Mouse (Mus musculus) lung, postnatal 36 days (tissue): ENCODE results near the gene Htr6.

ENCODE experiments used
- DNase-seq: peaks from one replicate; pipeline ENCODE4 v3.0.0; 2022; ENCODE audit warnings: mixed read lengths

Htr6 gene

DNA sequence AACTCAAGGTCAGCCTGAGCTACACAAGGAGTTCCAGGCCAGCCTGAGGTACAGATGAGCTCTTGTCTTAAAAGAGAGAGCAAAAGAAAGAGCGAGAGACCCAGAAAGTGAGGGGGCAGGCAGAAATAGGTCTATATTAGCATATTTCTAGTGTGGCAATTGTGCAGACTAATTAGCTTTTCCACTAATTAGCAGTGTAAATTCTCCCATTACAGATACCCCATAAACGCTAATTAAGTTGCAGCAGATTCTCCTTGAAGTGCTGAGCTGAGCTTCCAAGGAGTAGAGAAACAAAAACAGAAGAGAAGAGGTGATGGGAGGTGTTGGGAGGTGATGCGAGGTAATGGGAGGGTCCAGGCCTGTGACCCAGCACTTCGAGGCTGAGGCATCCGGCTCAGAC, 32.8 kb downstream of the Htr6 start:
- no peak for DNase-seq

DNA sequence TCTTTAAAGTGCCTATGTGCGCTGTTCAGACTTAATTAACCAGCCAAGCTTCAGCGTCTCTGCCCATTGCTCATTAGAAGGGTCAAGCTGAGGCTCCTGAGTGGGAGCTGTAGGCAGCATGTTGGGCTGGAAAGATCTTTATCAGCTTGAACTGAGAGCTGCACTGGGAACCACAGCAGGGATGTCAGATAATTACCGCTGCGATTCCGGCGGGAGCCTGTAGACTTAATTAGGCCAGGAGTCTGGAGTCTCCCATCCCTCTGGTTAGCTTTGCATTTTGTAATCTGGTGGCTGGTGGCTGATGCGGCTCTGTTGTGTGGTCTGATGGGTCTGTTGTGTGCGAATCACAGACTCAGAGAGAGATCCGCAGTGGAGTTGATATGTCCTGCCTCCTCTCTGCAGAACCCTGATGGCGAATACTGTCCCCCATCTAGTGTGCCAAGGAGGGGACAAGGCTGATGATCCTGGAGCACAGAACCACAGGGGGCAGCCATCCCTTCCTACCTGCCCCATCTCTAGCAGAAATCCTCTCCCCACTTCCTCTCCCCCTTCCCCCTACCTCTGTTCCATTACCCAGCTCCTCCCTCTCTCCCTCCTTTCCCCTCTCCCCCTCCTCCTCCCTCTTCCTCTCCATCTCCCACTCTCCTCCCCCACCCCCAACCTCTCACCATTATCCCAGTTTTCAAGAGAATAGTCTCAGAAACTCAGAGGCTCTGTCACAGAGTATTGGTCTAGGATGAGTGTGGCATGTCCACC, 35.1 kb downstream of the Htr6 start:
- no peak for DNase-seq

DNA sequence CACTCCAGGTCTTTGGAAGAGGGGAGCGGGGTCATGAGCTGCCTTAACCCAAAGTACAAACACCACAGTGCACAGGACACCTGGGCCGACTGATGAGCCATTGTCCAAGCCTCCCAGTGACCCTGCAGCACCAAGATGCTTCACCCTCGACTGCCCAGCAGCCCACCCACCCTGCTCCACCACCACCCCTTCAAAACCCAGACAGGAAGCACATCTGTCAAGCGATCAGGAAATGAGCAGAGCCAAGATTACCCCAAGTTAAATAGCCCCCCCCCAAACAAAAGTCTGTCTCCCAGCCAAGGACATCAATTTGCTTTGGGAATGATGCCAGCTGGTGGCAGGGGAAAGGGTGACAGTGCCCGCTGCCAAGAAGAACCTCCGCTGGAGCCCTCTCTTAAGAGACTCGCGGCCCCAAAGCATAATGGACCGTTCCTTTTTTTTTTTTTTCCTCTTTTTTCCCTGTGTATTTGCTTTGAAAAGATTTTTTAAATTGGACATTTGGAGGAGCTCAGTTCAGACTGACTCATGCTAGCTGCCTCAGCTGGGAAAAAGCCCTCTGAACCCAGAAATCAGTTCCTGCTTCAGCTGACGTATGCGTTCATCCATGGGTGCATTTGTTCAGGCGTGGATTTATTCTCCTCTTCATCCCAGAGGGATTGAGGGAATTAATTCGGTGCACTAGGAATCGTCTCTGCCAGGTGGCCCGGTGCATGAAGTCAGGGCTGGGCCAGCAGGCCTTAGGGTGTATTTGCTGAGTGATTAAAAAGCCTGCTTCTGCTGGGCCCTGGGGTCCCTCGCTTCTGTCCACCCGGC, 37.4 kb downstream of the Htr6 start:
- DNase-seq, result peak; percentile 12

DNA sequence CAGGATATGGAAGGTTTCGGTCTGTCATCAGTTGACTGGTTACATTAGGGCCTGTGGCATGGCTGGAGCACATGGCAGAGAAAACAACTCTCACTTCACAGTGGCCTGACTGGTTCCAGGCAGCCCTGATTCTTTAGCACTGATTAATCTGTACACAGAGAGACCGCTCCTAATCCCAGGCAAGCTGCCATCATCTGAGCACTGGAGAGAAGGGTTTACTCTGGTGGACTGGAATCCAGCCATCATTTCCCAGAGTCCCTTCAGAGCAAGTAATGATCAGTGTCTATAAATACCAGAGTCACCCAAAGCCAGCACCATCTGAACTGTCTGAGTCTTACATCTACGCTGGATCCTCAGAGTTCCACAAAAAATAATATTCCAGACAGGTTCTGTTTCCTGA, 39.6 kb downstream of the Htr6 start:
- DNase-seq, result no peak

DNA sequence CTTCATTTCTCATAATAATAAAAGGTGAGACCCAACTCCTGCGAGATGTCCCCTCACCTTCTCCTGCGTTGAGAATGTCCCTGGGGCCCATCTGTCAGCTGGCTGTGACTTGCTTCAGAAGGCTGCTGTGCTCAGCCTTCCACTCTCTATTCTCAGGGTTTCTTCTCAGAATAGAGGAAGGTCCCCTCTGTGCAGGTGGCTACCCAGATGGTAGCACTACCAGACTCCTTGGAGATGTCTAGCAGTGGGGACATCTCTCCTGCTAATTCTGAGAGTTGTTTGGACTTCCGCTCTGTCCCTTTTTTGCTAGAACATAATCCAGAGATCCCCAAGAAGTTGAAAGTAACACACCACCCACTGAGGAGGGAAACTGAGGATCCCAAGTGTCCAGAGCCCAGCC, 40.4 kb downstream of the Htr6 start:
- no peak for DNase-seq

DNA sequence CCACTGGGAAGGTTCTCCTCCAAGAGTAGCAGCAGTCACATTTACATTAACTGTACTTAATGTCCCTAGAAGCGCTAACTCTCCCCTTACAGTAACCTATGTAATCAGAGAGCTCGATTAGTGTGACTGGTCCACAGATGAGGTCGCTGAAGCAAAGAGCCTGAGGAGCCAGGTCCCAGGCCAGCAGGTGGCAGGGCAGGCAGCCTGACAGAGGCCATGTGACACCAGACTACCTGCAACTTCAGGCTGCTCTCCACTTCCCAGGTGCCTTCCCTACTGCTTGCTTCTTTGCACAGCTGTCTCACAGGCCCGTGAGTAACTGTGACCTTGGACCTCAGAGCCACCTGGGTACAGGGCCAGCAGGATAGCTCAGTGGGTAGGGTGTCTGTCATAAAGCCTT, 40.8 kb downstream of the Htr6 start:
- DNase-seq, result peak; percentile 9

DNA sequence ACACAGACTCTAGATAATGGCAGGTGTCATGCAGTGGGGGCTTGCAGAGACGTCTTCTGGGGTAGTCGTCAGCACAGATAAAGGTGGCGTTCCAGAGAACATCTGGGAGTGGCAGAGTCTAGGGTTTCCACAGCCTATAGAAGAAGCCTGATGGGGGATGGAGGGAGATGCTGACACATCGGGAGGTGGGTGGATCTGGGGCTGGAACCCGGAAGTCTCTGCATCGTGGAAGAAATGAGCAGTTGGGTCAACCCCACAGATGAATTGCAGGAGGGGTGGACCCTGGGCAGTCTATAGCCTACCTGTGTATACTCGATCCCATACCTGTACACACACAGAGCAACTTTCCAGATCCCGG, 41.4 kb downstream of the Htr6 start:
- DNase-seq, result no peak

DNA sequence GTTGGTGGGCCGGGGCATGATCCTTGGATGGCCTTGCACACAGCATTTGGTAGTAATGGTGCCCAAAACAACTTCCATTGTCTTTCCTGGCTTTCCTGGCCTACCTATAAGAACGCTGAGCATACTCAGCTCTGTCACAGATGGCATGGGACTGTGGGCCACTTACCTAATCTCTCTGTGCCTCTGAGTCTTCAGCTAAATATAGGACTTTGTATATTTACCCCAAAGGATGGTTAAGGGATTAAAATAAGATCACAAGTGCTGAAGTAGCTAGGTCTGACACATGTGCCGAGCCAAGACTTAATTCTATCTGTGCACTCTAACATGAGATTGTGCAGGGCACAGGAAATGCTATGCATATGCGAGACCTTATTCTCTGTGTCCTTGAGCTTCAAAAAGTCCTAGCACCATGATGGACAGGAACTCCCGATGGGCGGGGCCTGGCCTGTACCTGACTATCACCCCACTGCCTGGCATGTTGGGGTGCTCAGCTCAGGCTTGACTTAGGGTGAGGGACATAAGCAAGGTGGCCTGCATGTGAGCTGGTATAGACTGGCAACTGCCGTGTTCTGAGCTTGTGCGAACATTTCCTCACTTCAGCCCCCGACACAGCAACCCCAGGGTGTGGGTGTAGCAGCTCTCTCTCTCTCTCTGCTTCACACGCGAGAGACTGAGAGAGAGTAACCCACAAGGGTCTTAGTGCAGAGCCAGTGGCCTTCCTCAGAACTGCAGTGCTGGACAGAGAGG, 41.9 kb downstream of the Htr6 start:
- DNase-seq, result no peak

DNA sequence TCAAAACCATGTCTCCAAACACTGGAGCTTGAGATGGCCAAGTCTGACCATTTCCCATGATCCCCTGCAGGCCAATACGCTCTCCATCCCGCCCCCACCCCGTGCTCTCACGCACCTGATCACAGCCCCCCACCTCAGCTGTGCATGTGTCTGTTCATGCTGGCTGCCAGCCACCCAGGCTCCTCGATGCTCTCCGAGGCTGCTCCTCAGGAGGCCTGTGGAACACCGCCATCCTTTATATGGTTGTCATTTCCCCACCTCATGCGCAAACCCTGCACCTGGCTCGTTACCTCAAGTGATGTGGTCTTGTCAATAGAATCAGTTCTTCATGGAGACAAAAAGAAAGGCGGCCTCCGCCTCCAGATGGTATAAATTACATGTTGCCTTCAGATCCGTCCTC, 42.8 kb downstream of the Htr6 start:
- no peak for DNase-seq

DNA sequence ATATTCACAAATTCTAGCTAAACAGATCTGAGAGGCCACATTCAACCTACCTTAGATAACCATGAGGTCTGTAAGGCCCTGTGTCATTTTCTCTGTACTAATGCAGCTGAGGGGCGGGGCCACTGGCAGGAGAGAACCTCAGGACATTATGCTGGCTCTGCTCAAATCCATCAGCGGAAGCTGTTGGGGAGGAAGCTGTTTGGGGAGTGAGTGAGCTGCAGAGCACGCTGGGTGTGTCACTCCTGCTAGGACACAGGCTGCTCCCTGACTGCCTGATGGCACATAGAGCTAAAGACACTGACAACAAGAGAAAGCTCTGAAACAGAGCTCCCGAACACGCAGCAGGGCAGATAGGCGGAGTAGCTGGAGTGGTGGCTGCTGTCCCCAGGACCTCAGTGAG, 44.7 kb downstream of the Htr6 start:
- DNase-seq, result no peak

DNA sequence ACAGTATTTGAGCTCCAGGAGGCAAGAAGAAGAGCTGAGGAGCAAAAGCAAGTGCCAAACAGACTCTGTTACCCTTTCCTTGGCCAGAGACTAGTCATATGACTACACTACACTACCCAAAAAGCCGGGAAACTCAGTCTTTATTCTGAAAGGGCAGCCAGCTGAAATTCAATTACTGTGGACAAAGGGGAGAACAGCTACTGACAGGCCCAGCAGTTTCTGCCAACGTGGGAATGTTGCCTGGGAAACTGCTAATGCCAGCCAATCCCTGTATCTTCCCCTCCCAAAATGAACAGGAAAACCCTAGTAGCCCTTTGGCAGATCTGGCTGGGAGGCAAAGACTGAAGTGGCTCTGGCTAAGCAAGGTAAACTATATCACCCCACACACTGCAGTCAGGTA, 51.0 kb downstream of the Htr6 start:
- no peak for DNase-seq

DNA sequence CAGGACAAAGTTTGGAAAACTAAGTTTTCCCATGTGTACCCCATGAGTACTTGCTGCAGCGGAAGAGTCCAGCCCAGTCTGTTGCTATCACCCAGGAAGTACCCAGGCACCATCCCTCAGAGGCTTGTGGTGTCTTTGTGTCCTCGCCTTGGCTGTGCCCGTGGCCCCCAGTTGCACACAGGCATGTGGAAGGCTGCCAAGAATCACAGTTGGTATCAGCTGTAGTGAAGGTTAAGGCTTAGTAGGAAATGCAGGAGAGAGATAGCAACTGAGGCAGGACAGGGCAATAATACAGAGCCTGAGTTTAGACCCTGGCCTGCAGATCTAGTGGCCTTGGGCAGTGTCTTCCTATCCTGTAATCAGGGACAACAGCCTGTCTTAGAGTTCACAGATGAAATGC, 55.0 kb downstream of the Htr6 start:
- no peak for DNase-seq

DNA sequence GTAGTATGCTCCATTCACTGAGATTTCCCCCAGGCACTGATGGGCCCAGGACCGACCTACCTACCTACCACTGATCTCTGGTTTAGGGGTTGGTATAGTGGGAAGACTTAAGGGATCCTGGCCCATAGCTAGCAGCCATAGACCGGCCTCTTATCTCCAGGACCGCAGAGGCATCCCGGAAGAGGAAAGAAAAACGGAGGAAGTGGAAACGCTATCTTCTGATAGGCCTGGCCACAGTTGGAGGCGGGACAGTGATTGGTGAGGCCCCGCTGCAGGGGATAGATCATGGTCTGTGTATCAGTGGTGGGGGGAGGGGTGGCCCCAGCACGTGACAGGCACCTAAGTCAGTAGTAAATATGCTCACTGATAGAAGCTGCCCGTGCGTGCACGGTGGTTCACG, 56.0 kb downstream of the Htr6 start:
- no peak for DNase-seq

DNA sequence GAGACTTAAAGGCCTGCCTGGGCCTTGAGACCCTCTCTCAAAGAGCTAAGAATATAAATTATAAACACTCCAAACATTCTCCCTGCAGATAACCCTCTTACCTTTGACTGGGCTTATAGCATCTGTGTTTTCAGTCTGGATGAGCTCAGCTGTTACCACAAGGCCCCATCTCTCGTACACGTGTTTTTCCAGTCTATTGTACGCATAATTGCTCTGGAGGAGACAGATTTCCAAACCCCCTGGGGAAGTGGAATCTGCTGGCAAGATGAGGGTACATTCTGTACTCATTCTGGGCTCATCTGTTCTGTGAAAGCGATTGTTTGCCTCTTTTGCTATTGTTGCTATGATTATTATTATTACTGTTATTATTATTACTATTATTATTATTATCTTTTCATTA, 56.4 kb downstream of the Htr6 start:
- DNase-seq, result no peak

DNA sequence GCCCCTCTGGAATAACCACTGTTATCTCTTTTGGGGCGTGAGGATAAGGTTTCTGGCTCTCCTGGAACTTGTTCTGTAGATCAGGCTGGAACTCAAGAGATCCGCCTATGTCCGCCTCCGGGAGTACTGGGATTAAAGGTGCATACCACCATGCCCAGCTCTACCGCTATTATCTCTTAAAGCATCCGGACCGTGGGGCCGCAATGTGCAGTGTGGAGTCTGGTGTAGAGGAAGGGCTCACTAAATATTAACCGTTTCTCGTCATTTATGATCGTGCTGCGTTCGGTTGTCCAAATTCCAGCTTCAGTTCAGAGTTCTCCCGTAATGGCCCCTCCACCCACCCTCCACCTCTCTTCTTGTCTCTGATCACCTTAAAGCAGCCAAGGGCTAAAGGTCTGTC, 57.0 kb downstream of the Htr6 start:
- no peak for DNase-seq

DNA sequence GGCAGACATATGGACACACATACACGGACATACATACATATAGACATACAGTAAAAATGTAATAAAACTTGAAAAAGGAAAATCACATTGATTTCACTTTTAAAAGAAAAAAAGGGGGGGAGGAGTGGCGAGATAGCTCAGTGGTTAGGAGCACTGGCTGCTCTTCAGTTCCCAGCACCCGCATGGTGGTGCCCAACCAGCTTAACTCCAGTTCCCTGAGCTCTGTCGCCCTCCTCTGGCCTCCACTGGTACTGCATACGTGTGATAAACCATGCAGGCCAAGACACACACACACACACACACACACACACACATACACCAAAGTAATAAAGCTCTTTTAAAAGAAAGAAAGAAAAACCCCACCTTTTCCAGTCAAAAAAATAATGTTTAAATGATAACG, 60.6 kb downstream of the Htr6 start:
- no peak for DNase-seq

DNA sequence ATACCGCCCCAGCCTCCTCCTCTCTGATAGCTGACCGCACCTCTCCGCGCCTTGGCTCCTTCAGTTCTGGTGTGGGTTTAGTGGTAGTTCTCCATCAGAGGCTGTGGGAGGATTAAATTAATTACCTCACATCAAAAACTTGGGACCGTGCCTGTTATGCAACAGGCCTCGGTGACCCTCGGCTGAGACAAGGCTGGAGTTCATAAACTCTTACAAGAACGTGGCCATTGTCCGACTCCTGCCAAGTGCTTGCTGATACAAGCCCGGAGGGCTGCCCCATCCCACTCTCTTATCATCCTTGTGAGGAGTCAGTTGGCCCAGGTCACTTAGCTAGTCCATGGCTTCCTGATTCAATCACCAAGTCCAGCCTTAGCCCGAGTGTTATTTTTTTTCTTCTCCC, 62.1 kb downstream of the Htr6 start:
- no peak for DNase-seq

DNA sequence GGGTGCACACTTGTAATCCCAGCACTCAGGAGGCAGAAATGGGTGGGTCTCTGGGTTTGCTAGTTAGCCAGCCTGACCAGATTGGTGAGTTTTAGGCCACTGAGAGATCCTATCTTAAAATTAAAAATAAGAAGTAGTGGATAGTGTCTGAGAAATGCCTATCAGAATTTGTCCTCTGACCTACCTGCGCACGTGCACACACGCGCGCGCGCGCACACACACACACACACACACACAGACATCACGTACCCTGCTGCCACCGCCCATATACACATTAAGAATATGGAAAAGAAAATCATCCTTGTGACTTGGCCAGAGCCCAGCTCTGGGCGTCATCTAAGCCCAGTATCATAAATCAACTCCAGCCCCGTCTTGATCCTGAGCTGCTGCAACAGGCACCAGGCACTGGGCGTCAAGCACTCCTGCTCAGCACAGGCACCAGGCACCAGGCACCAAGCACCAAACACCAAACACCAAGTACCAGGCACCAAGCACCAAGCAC, 64.1 kb downstream of the Htr6 start:
- DNase-seq, result no peak
